Comparison of ENCODE assay signal across 7 mouse cellular contexts in the genomic region with DNA sequence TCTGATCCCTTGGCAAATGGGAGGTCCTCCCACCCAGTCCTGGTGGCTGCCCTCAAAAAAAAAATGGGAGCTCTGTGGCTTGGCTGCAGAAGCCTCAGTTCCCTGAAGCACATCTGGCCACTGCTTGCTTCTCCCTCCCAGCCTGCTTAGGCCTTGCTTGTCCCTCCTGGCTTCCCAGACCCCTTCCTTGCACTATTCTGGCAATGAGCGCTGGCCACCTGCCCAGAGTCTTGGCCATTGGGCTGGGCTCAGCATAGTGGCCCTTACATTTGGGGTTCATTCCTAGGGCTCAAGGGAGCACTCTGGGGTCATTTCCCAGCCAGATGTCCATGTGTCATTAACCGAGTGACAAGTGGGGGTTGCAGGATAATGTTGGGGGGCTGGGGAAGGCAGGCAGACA.
DNase-seq lines count a peak whose midpoint lies in the region; ATAC-seq lines count a peak whose summit lies in the region.

No protein-coding gene starts in this region.

- ATAC-seq in forebrain, embryonic 14.5 days, result no peak; the same call in 1 of the 2 replicates
- ATAC-seq in midbrain, embryonic 16.5 days, result peak; percentile 38; the same call in 1 of the 2 replicates

- H3K9me3 ChIP-seq in forebrain, embryonic 14.5 days (replicated peaks; ENCODE audit: control insufficient read depth, low read length), result no peaks in the 10 kb centered on the region
- no peaks in the 10 kb centered on the region for H3K9me3 ChIP-seq in hindbrain, embryonic 10.5 days
- no peaks in the 10 kb centered on the region for H3K9me3 ChIP-seq in midbrain, embryonic 16.5 days (replicated peaks; ENCODE audit: control insufficient read depth, low read length, poor library complexity, severe bottlenecking)

- H3K4me2 ChIP-seq in forebrain, embryonic 14.5 days (ENCODE audit: low read length), result no peak overlapping the region; the same call in 1 of the 2 replicates
- no peak overlapping the region for H3K4me2 ChIP-seq in midbrain, embryonic 16.5 days (ENCODE audit: low read length)

- H3K27ac ChIP-seq in forebrain, embryonic 14.5 days (ENCODE audit: low read depth, low read length), result peak overlapping the region; percentile 84
- peak overlapping the region; percentile 66; the same call in 1 of the 2 replicates for H3K27ac ChIP-seq in hindbrain, embryonic 10.5 days
- H3K27ac ChIP-seq in midbrain, embryonic 16.5 days (ENCODE audit: low read length), result peak overlapping the region; percentile 15; the same call in 1 of the 2 replicates

- H3K36me3 ChIP-seq in forebrain, embryonic 14.5 days (ENCODE audit: control insufficient read depth, insufficient read depth, low read length), result no peaks in the 10 kb centered on the region
- H3K36me3 ChIP-seq in hindbrain, embryonic 10.5 days, result no peaks in the 10 kb centered on the region
- H3K36me3 ChIP-seq in midbrain, embryonic 16.5 days (ENCODE audit: control insufficient read depth, insufficient read depth, low read length), result no peaks in the 10 kb centered on the region

- H3K27me3 ChIP-seq in forebrain, embryonic 14.5 days (replicated peaks; ENCODE audit: control insufficient read depth, insufficient read depth, low read length), result no peaks in the 10 kb centered on the region
- H3K27me3 ChIP-seq in hindbrain, embryonic 10.5 days (ENCODE audit: insufficient read depth, poor library complexity, severe bottlenecking), result peaks cover 43% of the 10 kb centered on the region
- no peaks in the 10 kb centered on the region for H3K27me3 ChIP-seq in midbrain, embryonic 16.5 days (ENCODE audit: control insufficient read depth, insufficient read depth, low read depth, low read length)

- peaks cover 51% of the 10 kb centered on the region for H3K4me1 ChIP-seq in forebrain, embryonic 14.5 days (ENCODE audit: control insufficient read depth, insufficient read depth, low read length)
- peaks cover 55% of the 10 kb centered on the region for H3K4me1 ChIP-seq in hindbrain, embryonic 10.5 days (replicated peaks)
- peaks cover 32% of the 10 kb centered on the region for H3K4me1 ChIP-seq in midbrain, embryonic 16.5 days (ENCODE audit: control insufficient read depth, insufficient read depth, low read length)

- H3K4me3 ChIP-seq in forebrain, embryonic 14.5 days (ENCODE audit: low read depth, low read length), result no peak overlapping the region
- H3K4me3 ChIP-seq in hindbrain, embryonic 10.5 days, result no peak overlapping the region
- no peak overlapping the region for H3K4me3 ChIP-seq in midbrain, embryonic 16.5 days (ENCODE audit: low read depth, low read length)

- DNase-seq in left cerebral cortex, adult 18-20 months (ENCODE audit: low spot score in 2 of 2), result peak; percentile 30 to 40
- DNase-seq in left cerebral cortex, adult 11 months (ENCODE audit: low spot score), result no peak
- peak; percentile 68 for DNase-seq in forebrain, embryonic 14.5 days (ENCODE audit: low spot score)
- DNase-seq in hindbrain, embryonic 10.5 days (ENCODE audit: low spot score), result no peak
- no peak for DNase-seq in thymus, adult 18-20 months
- no peak for DNase-seq in spleen, postnatal 14 days (ENCODE audit: low spot score in 2 of 2)

- WGBS in forebrain, embryonic 14.5 days, result 79% methylated on average over 2 of the region's 2 CpGs
- 91% methylated on average over 2 of the region's 2 CpGs for WGBS in hindbrain, embryonic 10.5 days
- 81% methylated on average over 2 of the region's 2 CpGs for WGBS in midbrain, embryonic 16.5 days

- no peak overlapping the region for H3K9ac ChIP-seq in forebrain, embryonic 14.5 days (ENCODE audit: low read length)
- H3K9ac ChIP-seq in midbrain, embryonic 16.5 days (ENCODE audit: low read depth, low read length), result no peak overlapping the region

Comparison
In these comparisons a context has a peak if more than half of its experiments do, and no peak if none do; other contexts are left out.
1. DNase-seq: peak in left cerebral cortex, adult 18-20 months (2 of 2) and forebrain, embryonic 14.5 days (single experiment); none in left cerebral cortex, adult 11 months (single experiment), hindbrain, embryonic 10.5 days (single experiment), thymus, adult 18-20 months (0 of 2) and spleen, postnatal 14 days (0 of 2).
2. H3K27ac ChIP-seq: peak in every context shown above with its lines; median percentile 84 in forebrain, embryonic 14.5 days; 66 in hindbrain, embryonic 10.5 days; 15 in midbrain, embryonic 16.5 days.